Mouse (Mus musculus) T-helper 1 cell (primary cell): ENCODE data around the gene Porcn.

Experiments used
- in situ Hi-C: fragments of 300-600 bp; cut with MboI, MseI; formaldehyde crosslinking; loops from one replicate; pipeline ENCODE4 v1.15.1; 2025; ENCODE audit warnings: high pct_unique_total_duplicates

Gene Porcn

GRCm38 (mm10) chrX:8206015-8206693, at the start of gene Porcn:
TSS of gene Porcn (minus strand) at chrX:8206525.
- in situ Hi-C loops, result no loop called here

GRCm38 (mm10) chrX:8255807-8256206, 49.5 kb upstream of the Porcn start:
- in situ Hi-C loops, result no loop called here

GRCm38 (mm10) chrX:8253711-8254110, 47.4 kb upstream of the Porcn start:
- in situ Hi-C loops, result loop anchor here (5.0 kb wide), 1 partner anchor 71 kb away; no protein-coding TSS in a partner anchor

GRCm38 (mm10) chrX:8252334-8253285, 46.3 kb upstream of the Porcn start, which contains the start of gene Ftsj1:
TSS of gene Ftsj1 (minus strand) at chrX:8252406.
- in situ Hi-C loops, result loop anchor here (5.0 kb wide), 1 partner anchor 70 kb away; no protein-coding TSS in a partner anchor

GRCm38 (mm10) chrX:8251789-8252333, 45.5 kb upstream of the Porcn start:
- in situ Hi-C loops, result loop anchor here (5.0 kb wide), 1 partner anchor 70 kb away; no protein-coding TSS in a partner anchor

- in situ Hi-C loops, result no loop called here
Measured at GRCm38 (mm10) chrX:8248542-8249120, 42.3 kb upstream of the Porcn start.

GRCm38 (mm10) chrX:8247680-8248079, 41.4 kb upstream of the Porcn start:
- in situ Hi-C loops, result no loop called here

- in situ Hi-C loops, result no loop called here
Measured at GRCm38 (mm10) chrX:8238804-8239395, 32.6 kb upstream of the Porcn start.

- in situ Hi-C loops, result no loop called here
Measured at GRCm38 (mm10) chrX:8236704-8237103, 30.4 kb upstream of the Porcn start.

GRCm38 (mm10) chrX:8233602-8234001, 27.3 kb upstream of the Porcn start:
- in situ Hi-C loops, result no loop called here

- in situ Hi-C loops, result no loop called here
Measured at GRCm38 (mm10) chrX:8230272-8230671, 23.9 kb upstream of the Porcn start.

GRCm38 (mm10) chrX:8223473-8223872, 17.1 kb upstream of the Porcn start:
- in situ Hi-C loops, result no loop called here

- in situ Hi-C loops, result no loop called here
Measured at GRCm38 (mm10) chrX:8222678-8223421, 16.5 kb upstream of the Porcn start.

GRCm38 (mm10) chrX:8222296-8222677, 16.0 kb upstream of the Porcn start:
- in situ Hi-C loops, result no loop called here

GRCm38 (mm10) chrX:8219651-8220050, 13.3 kb upstream of the Porcn start:
- in situ Hi-C loops, result loop anchor here (10.0 kb wide), 1 partner anchor 1345 kb away; no protein-coding TSS in a partner anchor

GRCm38 (mm10) chrX:8218114-8218513, 11.8 kb upstream of the Porcn start:
- in situ Hi-C loops, result loop anchor here (10.0 kb wide), 1 partner anchor 1343 kb away; no protein-coding TSS in a partner anchor

- in situ Hi-C loops, result loop anchor here (10.0 kb wide), 1 partner anchor 1343 kb away; no protein-coding TSS in a partner anchor
Measured at GRCm38 (mm10) chrX:8217383-8217782, 11.1 kb upstream of the Porcn start.

- in situ Hi-C loops, result loop anchor here (10.0 kb wide), 1 partner anchor 1337 kb away; no protein-coding TSS in a partner anchor
Measured at GRCm38 (mm10) chrX:8211490-8212207, 5.3 kb upstream of the Porcn start.

- in situ Hi-C loops, result loop anchor here (10.0 kb wide), 1 partner anchor 1335 kb away; no protein-coding TSS in a partner anchor
Measured at GRCm38 (mm10) chrX:8209720-8210119, 3.4 kb upstream of the Porcn start.

- in situ Hi-C loops, result no loop called here
Measured at GRCm38 (mm10) chrX:8207224-8207623, 899 bp upstream of the Porcn start.
